Mouse (Mus musculus): ENCODE measurements around the gene Fbxo41. TPM values are rescaled to one million over a fixed set of nuclear protein-coding genes. Genes with fewer than 3 reads are reported as not detected.
A peak's percentile ranks its signal among the peaks of the same experiment; 100 is the strongest.
"Not testable (repeated sequence)": the region's sequence is repeated elsewhere in the genome, so short reads cannot be mapped to it uniquely, and the experiment has no call there.

Fbxo41 gene
- total RNA-seq, 2 experiments from 2014 or later, result not detected

GRCm38 (mm10) chr6:85450140-85450539, 52.7 kb downstream of the Fbxo41 start:
- not testable (repeated sequence) for DNase-seq (ENCODE audit: low spot score)

- DNase-seq (ENCODE audit: low spot score), result no peak
Observed at GRCm38 (mm10) chr6:85447351-85447750, 55.4 kb downstream of the Fbxo41 start.

- peak; percentile 47 for DNase-seq (ENCODE audit: low spot score)
Observed at GRCm38 (mm10) chr6:85445286-85445685, 57.5 kb downstream of the Fbxo41 start.

- no peak for DNase-seq (ENCODE audit: low spot score)
Observed at GRCm38 (mm10) chr6:85444266-85444965, 58.4 kb downstream of the Fbxo41 start.

GRCm38 (mm10) chr6:85443488-85444233, 59.1 kb downstream of the Fbxo41 start:
- DNase-seq (ENCODE audit: low spot score), result no peak

GRCm38 (mm10) chr6:85441142-85441541, 61.7 kb downstream of the Fbxo41 start:
- no peak for DNase-seq (ENCODE audit: low spot score)

- no peak for DNase-seq (ENCODE audit: low spot score)
Observed at GRCm38 (mm10) chr6:85436631-85437030, 66.2 kb downstream of the Fbxo41 start.

GRCm38 (mm10) chr6:85436204-85436603, 66.6 kb downstream of the Fbxo41 start:
- no peak for DNase-seq (ENCODE audit: low spot score)

- no peak for DNase-seq (ENCODE audit: low spot score)
Observed at GRCm38 (mm10) chr6:85433865-85434264, 68.9 kb downstream of the Fbxo41 start.

- peak; percentile 90 for DNase-seq (ENCODE audit: low spot score)
Observed at GRCm38 (mm10) chr6:85431842-85432431, 70.9 kb downstream of the Fbxo41 start, which contains the start of gene Smyd5. TSS of gene Smyd5 (plus strand) at chr6:85431989.

- DNase-seq (ENCODE audit: low spot score), result no peak
Observed at GRCm38 (mm10) chr6:85431274-85431841, 71.4 kb downstream of the Fbxo41 start.

- DNase-seq (ENCODE audit: low spot score), result no peak
Observed at GRCm38 (mm10) chr6:85423836-85424379, 78.9 kb downstream of the Fbxo41 start, which contains the start of gene Noto. TSS of gene Noto (plus strand) at chr6:85423886.

Other genes starting within 250 kb of the Fbxo41 start
- 1 to 10 TPM; 4.3 to 6.5 TPM for gene Sfxn5, start 169.6 kb downstream of the Fbxo41 start, total RNA-seq (2021)
- 10 to 100 TPM; 24.8 to 46.2 TPM for gene Rab11fip5, start 128.4 kb downstream of the Fbxo41 start, total RNA-seq (2021)
- gene Noto, start 79.1 kb downstream of the Fbxo41 start, total RNA-seq (2021), result not detected
- gene Smyd5, start 71.0 kb downstream of the Fbxo41 start, total RNA-seq (2021), result 1 to 10 TPM; 7.2 to 9.1 TPM
- 100 to 1,000 TPM; 127 to 131 TPM for gene Cct7, start 51.5 kb downstream of the Fbxo41 start, total RNA-seq (2021)
- gene Pradc1, start 51.0 kb downstream of the Fbxo41 start, total RNA-seq (2021), result 10 to 100 TPM; 16.1 to 17.7 TPM
- gene Egr4, start 10.6 kb upstream of the Fbxo41 start, total RNA-seq (2021), result not detected
- gene Alms1, start 84.5 kb upstream of the Fbxo41 start, total RNA-seq (2021), result under 1 TPM; 0.48 to 0.50 TPM
- not detected for gene Nat8f7, start 210.2 kb upstream of the Fbxo41 start, total RNA-seq (2021)

All from gastrocnemius, adult 18-20 months (tissue).